Mouse (Mus musculus): ENCODE results near the gene Fam189a1.

DNA sequence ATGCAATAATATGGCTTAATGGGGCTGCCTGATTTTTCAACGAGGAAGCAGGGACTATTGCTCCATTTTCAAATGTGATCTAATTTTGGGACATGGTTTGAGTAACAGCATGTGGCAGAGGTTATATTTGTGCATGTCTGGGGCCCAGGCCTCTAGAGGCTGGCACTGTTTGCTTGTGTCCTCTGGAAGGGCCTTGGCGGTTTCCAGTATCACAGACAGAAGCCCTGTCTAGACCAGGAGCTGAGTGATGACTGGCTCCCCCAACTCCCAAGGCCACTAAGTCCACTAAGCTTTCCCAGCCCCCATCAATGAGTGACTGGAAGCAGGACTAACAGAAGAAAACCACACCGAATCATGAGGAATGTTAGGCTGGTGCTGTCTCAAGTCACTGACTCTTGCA is 265.2 kb downstream of the Fam189a1 start:
- TF ChIP-seq CTCF (IDR thresholded peaks at IDR 0.05; ENCODE audit: low read depth, low read length) (no peak), POLR2A (IDR thresholded peaks at IDR 0.05; ENCODE audit: borderline replicate concordance, low read depth, low read length) (no peak)

All from bone marrow macrophage, adult 2 months (primary cell).